In the genomic region with DNA sequence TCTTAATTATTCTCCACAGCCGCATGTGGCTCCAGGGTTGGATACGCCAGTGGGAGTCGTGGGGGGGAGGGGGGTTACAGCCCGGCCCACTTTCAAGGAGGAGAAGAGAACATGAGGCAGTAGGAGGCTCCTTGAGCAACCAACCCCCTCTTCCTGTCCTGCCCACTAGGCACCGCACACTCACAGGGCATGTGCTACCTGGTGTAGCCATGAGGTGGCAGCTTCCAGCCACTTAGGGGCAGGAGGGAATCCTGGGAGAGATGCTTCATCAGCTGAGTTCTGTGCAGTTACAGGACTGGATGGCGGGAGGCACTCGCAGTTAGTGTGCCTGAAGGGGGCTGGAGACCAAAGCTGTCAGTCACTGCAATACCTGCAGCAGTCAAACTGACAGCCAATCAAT, we compare ENCODE assay signal across 8 mouse cellular contexts. TPM values are rescaled to one million over a fixed set of nuclear protein-coding genes. Genes with fewer than 3 reads are reported as not detected.
DNase-seq lines count a peak whose midpoint lies in the region; ATAC-seq and TF ChIP-seq lines count a peak whose summit lies in the region.

No protein-coding gene starts in this region.

- peak; percentile 60 for ATAC-seq in erythroblast, adult 5-6 weeks (replicated peaks; ENCODE audit: low FRiP score, poor library complexity, severe bottlenecking)
- peak; percentile 53 for ATAC-seq in liver, postnatal 0 days

- no peak for TF ChIP-seq EP300 in liver, postnatal 0 days (IDR thresholded peaks at IDR 0.05; ENCODE audit: low read depth)

- no peaks in the 10 kb centered on the region; the same call in 1 of the 2 replicates for H3K36me3 ChIP-seq in liver, postnatal 0 days (replicated peaks; ENCODE audit: insufficient read depth, low read length)

- no peaks in the 10 kb centered on the region for H3K9me3 ChIP-seq in liver, postnatal 0 days (ENCODE audit: low read length)

- 0 out of 2 replicates have a peak, but pooled peaks cover 8% of the 10 kb centered on the region for H3K4me1 ChIP-seq in liver, postnatal 0 days (ENCODE audit: insufficient read depth)

- H3K27me3 ChIP-seq in liver, postnatal 0 days (ENCODE audit: insufficient read depth, low read length) = no peaks in the 10 kb centered on the region

- H3K9ac ChIP-seq in liver, postnatal 0 days (replicated peaks) = no peak overlapping the region

- no peak overlapping the region for H3K4me2 ChIP-seq in liver, postnatal 0 days (ENCODE audit: low read depth, low read length)

- no peak overlapping the region for H3K27ac ChIP-seq in liver, postnatal 0 days (ENCODE audit: low read depth)

- 17% methylated on average over 7 of the region's 7 CpGs for WGBS in liver, postnatal 0 days (ENCODE audit: insufficient replicate concordance)

- peak; percentile 90 for DNase-seq in heart, adult 11 months
- DNase-seq in heart, adult 8-10 months (ENCODE audit: low spot score) = no peak
- DNase-seq in CD4-positive helper T cell, adult 2 months (ENCODE audit: low read depth, low spot score) = peak; percentile 51
- peak; percentile 57 for DNase-seq in liver, postnatal 0 days
- DNase-seq in layer of hippocampus, postnatal 10 days (ENCODE audit: low spot score in 2 of 2) = no peak
- DNase-seq in adrenal gland, postnatal 25 days = no peak
- no peak for DNase-seq in left cerebral cortex, adult 9 months (ENCODE audit: low spot score in 2 of 2)

- no peak overlapping the region for H3K4me3 ChIP-seq in liver, postnatal 0 days (ENCODE audit: low read depth, low read length)

- TF ChIP-seq CTCF in liver, postnatal 0 days (IDR thresholded peaks at IDR 0.05; ENCODE audit: low read depth) = peak; percentile 66

RNA-seq across cellular contexts. Expression of a gene that starts 15.5 kb away (rescaled TPM):
- total RNA-seq in heart, adult 8-10 months (2022) = 10 to 100 TPM; 73.8 to 88.7 (median 82.1) TPM
- total RNA-seq in erythroblast, adult 5-6 weeks (2015; ENCODE audit: low replicate concordance) = 91.3 and 122 TPM in 2 replicates
- 74.4 and 102 TPM in 2 replicates for total RNA-seq in erythroblast, adult 5-6 weeks (2017; ENCODE audit: low replicate concordance)
- polyA plus RNA-seq in liver, postnatal 0 days (2015; fragmentation: Nextera tagmentation; extraction: Ambion mirVana) = 125 and 133 TPM in 2 replicates
- 1,000 to 10,000 TPM; 1,193 to 1,271 TPM for total RNA-seq in layer of hippocampus, postnatal 10 days (2021)
- total RNA-seq in adrenal gland, postnatal 25 days (2021) = 201 and 209 TPM in 2 replicates

Comparison
In these comparisons a context has a peak if more than half of its experiments do, and no peak if none do; other contexts are left out.
1. DNase-seq: peak in heart, adult 11 months (single experiment), CD4-positive helper T cell, adult 2 months (single experiment) and liver, postnatal 0 days (single experiment); none in heart, adult 8-10 months (single experiment), layer of hippocampus, postnatal 10 days (0 of 2), adrenal gland, postnatal 25 days (single experiment) and left cerebral cortex, adult 9 months (0 of 2).